Mouse (Mus musculus) thymus, postnatal 14 days (tissue): ENCODE results near the gene Isoc2a.
A peak's percentile ranks its signal among the peaks of the same experiment; 100 is the strongest.

Experiments used
- DNase-seq: peaks from one replicate; pipeline ENCODE4 v3.0.0; 2021

Gene Isoc2a

GRCm38 (mm10) chr7:4943223-4943815, 66.4 kb downstream of the Isoc2a start:
- DNase-seq, result peak; percentile 93
